Mouse (Mus musculus): ENCODE measurements around the gene Unc13c. TPM values are rescaled to one million over a fixed set of nuclear protein-coding genes. Genes with fewer than 3 reads are reported as not detected.

Gene Unc13c
- polyA plus RNA-seq, 1 experiment from 2014 or later: 0.68 TPM

DNA sequence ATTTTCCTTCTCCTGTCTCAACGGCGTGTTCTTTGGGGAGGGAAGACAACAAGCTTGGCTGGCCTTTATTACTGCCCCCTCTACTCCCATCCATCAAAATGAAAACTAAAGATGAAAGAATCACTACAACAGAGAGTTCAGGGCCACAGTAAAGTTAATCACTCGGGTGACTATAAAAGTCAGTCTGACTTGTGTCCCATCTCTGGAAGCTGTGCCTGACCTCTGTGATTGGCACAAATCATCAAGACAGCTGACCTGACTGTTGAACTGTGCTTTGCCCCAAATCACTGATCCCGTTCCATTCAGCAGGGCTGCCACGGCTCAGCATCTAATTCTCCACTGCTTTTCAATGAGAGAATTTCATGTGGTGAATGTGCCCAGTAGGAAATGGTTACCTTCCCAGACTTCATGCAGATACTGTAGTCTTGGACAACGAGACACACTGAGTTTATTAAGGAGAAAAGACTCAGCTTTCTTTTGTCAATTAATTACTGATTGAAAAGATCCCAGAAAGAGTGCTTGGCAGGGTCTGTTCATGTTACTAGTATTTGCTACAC lies 297.0 kb downstream of the Unc13c start:
- ATAC-seq (replicated peaks; ENCODE audit: low FRiP score, low read depth) (no peak), DNase-seq (ENCODE audit: low spot score) (peak; percentile 82)
- H3K36me3 ChIP-seq (ENCODE audit: insufficient read depth, low read length): no peaks in the 10 kb centered on the region
- no peaks in the 10 kb centered on the region for H3K9me3 ChIP-seq (replicated peaks; ENCODE audit: low read length)
- no peak overlapping the region for H3K27ac ChIP-seq
- no peak overlapping the region for H3K4me2 ChIP-seq (ENCODE audit: low read length)
- no peaks in the 10 kb centered on the region for H3K4me1 ChIP-seq (replicated peaks; ENCODE audit: insufficient read depth, low read length)
- H3K27me3 ChIP-seq (ENCODE audit: insufficient read depth, low read length): 0 out of 2 replicates have a peak, but pooled peaks cover 3% of the 10 kb centered on the region
- H3K4me3 ChIP-seq (replicated peaks; ENCODE audit: low read depth, low read length): no peak overlapping the region
- H3K9ac ChIP-seq (ENCODE audit: low read depth, low read length): no peak overlapping the region
- TF ChIP-seq CTCF (IDR thresholded peaks at IDR 0.05; ENCODE audit: low read depth): no peak
- 17% methylated on average over 6 of the region's 6 CpGs for WGBS

DNA sequence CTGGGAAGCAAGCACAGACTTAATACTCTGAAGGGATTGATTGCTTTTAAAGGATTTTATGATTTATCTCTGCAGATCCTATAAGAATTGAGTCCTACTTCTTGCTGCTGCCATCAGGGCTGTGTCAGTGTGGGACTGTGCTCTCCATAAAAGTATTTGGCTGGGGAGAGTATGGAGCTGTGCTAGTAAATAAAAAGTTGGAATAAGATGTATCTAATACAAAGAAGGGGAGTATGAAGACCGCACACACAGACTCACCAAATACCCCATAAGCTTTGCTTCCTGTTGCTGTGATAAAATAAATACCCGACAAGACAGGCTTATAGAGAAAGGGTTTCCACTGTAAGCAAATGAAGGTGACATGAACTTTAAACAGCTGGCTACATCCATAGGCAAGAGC lies 298.7 kb downstream of the Unc13c start:
- Histone ChIP-seq H3K4me1 (replicated peaks; ENCODE audit: insufficient read depth, low read length) (no peaks in the 10 kb centered on the region), H3K4me2 (ENCODE audit: low read length) (no peak overlapping the region), H3K4me3 (replicated peaks; ENCODE audit: low read depth, low read length) (no peak overlapping the region), H3K9ac (ENCODE audit: low read depth, low read length) (no peak overlapping the region), H3K27me3 (ENCODE audit: insufficient read depth, low read length) (0 out of 2 replicates have a peak, but pooled peaks cover 3% of the 10 kb centered on the region), H3K27ac (no peak overlapping the region), H3K9me3 (replicated peaks; ENCODE audit: low read length) (no peaks in the 10 kb centered on the region), H3K36me3 (ENCODE audit: insufficient read depth, low read length) (no peaks in the 10 kb centered on the region)
- TF ChIP-seq CTCF (IDR thresholded peaks at IDR 0.05; ENCODE audit: low read depth): no peak
- ATAC-seq (replicated peaks; ENCODE audit: low FRiP score, low read depth) (no peak), DNase-seq (ENCODE audit: low spot score) (peak; percentile 52)
- WGBS: 55% methylated on average over 2 of the region's 2 CpGs

DNA sequence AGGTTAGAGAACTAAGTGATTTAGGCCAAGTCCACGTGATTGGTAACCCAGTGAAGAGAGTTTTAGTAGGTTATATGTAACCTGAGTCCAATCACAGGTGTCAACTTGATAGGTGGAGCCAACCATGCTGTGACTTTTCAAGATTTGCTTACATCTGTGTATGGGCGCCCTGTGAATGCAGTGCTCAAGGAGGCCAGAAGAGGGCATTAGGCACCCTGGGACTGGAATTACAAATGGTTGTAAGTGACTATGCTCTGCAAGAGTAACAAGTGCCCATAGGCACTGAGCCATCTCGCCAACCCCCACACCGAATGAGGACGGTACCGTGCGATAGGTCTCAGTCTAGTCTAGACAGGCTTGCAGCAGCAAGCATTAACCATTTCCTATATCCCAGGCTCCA lies 305.9 kb downstream of the Unc13c start:
- no peak overlapping the region for H3K4me3 ChIP-seq (replicated peaks; ENCODE audit: low read depth, low read length)
- WGBS: 88% methylated on average over 7 of the region's 7 CpGs
- H3K36me3 ChIP-seq (ENCODE audit: insufficient read depth, low read length): no peaks in the 10 kb centered on the region

DNA sequence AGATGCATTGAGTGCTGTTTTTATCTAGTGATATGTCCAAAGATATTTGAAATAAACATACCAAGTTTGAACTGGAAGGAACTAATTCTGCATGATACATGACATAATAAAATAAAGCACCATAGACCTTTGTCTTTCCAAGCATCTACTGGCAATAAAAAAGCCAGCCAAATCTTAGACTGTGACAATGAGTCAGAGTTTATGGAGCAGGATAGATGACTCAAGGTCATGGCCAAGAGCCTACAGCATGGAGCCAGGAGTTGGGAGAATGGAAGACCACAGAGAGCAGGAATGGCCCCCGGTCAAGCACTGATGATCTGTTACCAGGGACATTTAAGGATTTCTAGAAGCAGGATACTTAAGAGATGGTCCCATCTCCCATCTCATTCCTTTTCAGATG lies 319.7 kb downstream of the Unc13c start:
- H3K9ac ChIP-seq (ENCODE audit: low read depth, low read length): no peak overlapping the region
- H3K4me1 ChIP-seq (replicated peaks; ENCODE audit: insufficient read depth, low read length): no peaks in the 10 kb centered on the region
- WGBS: 77% methylated on average over 1 of the region's 1 CpGs
- H3K27me3 ChIP-seq (ENCODE audit: insufficient read depth, low read length): no peaks in the 10 kb centered on the region
- ATAC-seq (replicated peaks; ENCODE audit: low FRiP score, low read depth) (no peak; the same call in 1 of the 2 replicates), DNase-seq (ENCODE audit: low spot score) (peak; percentile 64)
- no peak overlapping the region for H3K4me3 ChIP-seq (replicated peaks; ENCODE audit: low read depth, low read length)
- H3K4me2 ChIP-seq (ENCODE audit: low read length): no peak overlapping the region
- no peak for TF ChIP-seq CTCF (IDR thresholded peaks at IDR 0.05; ENCODE audit: low read depth)
- no peaks in the 10 kb centered on the region for H3K9me3 ChIP-seq (replicated peaks; ENCODE audit: low read length)
- no peak overlapping the region for H3K27ac ChIP-seq
- H3K36me3 ChIP-seq (ENCODE audit: insufficient read depth, low read length): no peaks in the 10 kb centered on the region

More for the DNA sequence above, 305.9 kb downstream of the Unc13c start:
- DNase-seq (ENCODE audit: low spot score) (no peak), ATAC-seq (replicated peaks; ENCODE audit: low FRiP score, low read depth) (no peak)
- H3K9ac ChIP-seq (ENCODE audit: low read depth, low read length): no peak overlapping the region
- no peak overlapping the region for H3K4me2 ChIP-seq (ENCODE audit: low read length)
- TF ChIP-seq CTCF (IDR thresholded peaks at IDR 0.05; ENCODE audit: low read depth): 0 out of 2 replicates have a peak, but pooled peaks have one; percentile 9
- 0 out of 2 replicates have a peak, but pooled peaks cover 3% of the 10 kb centered on the region for H3K27me3 ChIP-seq (ENCODE audit: insufficient read depth, low read length)
- no peaks in the 10 kb centered on the region for H3K4me1 ChIP-seq (replicated peaks; ENCODE audit: insufficient read depth, low read length)
- no peaks in the 10 kb centered on the region for H3K9me3 ChIP-seq (replicated peaks; ENCODE audit: low read length)
- H3K27ac ChIP-seq: no peak overlapping the region

DNA sequence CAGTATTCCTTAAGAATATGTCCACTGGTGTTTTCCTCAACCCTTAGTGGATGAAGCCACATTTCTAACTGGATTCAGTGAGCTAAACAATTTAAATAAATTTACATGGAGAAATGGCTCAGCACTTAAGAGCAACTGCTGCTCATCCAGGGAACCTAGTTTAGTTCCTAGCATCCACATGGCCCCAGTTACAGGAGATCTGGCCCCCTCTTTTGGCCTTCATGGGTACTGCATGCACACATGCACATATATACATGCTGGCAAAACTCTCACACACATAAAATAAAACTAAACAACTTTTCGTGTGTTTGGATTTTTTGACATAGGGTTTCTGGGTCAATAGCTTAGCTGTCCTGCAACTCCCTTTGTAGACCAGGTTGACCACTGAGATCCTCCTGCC lies 330.6 kb downstream of the Unc13c start:
- H3K4me2 ChIP-seq (ENCODE audit: low read length): no peak overlapping the region
- peak; percentile 30; the same call in 1 of the 2 replicates for TF ChIP-seq CTCF (IDR thresholded peaks at IDR 0.05; ENCODE audit: low read depth)
- no peaks in the 10 kb centered on the region for H3K27me3 ChIP-seq (ENCODE audit: insufficient read depth, low read length)
- H3K36me3 ChIP-seq (ENCODE audit: insufficient read depth, low read length): no peaks in the 10 kb centered on the region
- DNase-seq (ENCODE audit: low spot score) (no peak), ATAC-seq (replicated peaks; ENCODE audit: low FRiP score, low read depth) (no peak)
- H3K27ac ChIP-seq: no peak overlapping the region
- no peaks in the 10 kb centered on the region for H3K4me1 ChIP-seq (replicated peaks; ENCODE audit: insufficient read depth, low read length)
- WGBS: 86% methylated on average over 1 of the region's 1 CpGs
- no peak overlapping the region for H3K4me3 ChIP-seq (replicated peaks; ENCODE audit: low read depth, low read length)
- H3K9me3 ChIP-seq (replicated peaks; ENCODE audit: low read length): no peaks in the 10 kb centered on the region
- no peak overlapping the region for H3K9ac ChIP-seq (ENCODE audit: low read depth, low read length)

DNA sequence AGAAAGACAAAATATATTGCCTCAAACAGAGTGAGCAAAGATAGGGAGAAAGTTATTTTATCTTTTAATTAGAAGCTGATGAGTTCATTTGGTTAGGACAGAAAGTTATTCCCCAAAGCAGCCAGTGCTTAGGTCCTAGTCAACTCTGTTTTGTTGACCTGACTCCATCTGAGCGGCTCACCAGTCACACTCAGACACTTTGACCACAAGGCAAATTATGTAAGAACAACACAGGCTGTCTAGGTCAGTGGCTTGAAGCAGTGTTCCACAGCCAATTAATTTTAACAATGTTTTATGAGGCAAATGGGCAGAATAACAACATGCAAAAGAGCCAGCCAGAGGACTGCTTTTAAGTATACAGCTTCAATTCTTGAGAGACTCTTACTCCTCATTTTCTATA lies 343.6 kb downstream of the Unc13c start:
- WGBS: 34% methylated on average over 1 of the region's 1 CpGs
- Histone ChIP-seq H3K27ac (no peak overlapping the region), H3K4me2 (ENCODE audit: low read length) (no peak overlapping the region), H3K4me3 (replicated peaks; ENCODE audit: low read depth, low read length) (no peak overlapping the region), H3K9me3 (replicated peaks; ENCODE audit: low read length) (no peaks in the 10 kb centered on the region), H3K36me3 (ENCODE audit: insufficient read depth, low read length) (no peaks in the 10 kb centered on the region), H3K4me1 (replicated peaks; ENCODE audit: insufficient read depth, low read length) (no peaks in the 10 kb centered on the region), H3K9ac (ENCODE audit: low read depth, low read length) (no peak overlapping the region), H3K27me3 (ENCODE audit: insufficient read depth, low read length) (no peaks in the 10 kb centered on the region)
- ATAC-seq (replicated peaks; ENCODE audit: low FRiP score, low read depth) (no peak), DNase-seq (ENCODE audit: low spot score) (peak; percentile 50)
- no peak for TF ChIP-seq CTCF (IDR thresholded peaks at IDR 0.05; ENCODE audit: low read depth)

DNA sequence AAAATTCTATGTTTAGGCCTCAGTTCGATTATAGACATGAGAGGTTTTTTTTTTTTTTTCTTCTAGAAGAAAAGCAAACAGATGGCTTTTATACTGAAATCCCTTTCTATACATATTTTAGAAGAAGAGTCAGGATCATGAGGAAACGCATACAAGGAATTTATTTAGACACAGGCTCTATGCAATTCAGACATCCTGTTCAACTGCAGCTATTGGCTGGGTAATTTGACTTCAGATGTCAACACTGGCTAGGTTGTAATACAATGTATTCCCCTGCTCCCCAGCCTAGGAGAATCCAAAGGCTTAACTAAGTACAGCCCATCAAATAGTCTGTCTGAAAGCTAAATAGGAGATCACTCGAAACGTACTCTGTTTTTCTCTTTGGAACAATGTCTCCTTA lies 355.9 kb downstream of the Unc13c start:
- Histone ChIP-seq H3K27ac (no peak overlapping the region), H3K27me3 (ENCODE audit: insufficient read depth, low read length) (no peaks in the 10 kb centered on the region), H3K4me3 (replicated peaks; ENCODE audit: low read depth, low read length) (no peak overlapping the region), H3K9ac (ENCODE audit: low read depth, low read length) (no peak overlapping the region), H3K4me2 (ENCODE audit: low read length) (no peak overlapping the region), H3K9me3 (replicated peaks; ENCODE audit: low read length) (no peaks in the 10 kb centered on the region), H3K36me3 (ENCODE audit: insufficient read depth, low read length) (no peaks in the 10 kb centered on the region), H3K4me1 (replicated peaks; ENCODE audit: insufficient read depth, low read length) (no peaks in the 10 kb centered on the region)
- ATAC-seq (replicated peaks; ENCODE audit: low FRiP score, low read depth) (no peak), DNase-seq (ENCODE audit: low spot score) (no peak)
- 76% methylated on average over 4 of the region's 4 CpGs for WGBS
- no peak for TF ChIP-seq CTCF (IDR thresholded peaks at IDR 0.05; ENCODE audit: low read depth)

Measured in kidney, postnatal 0 days (tissue).